Mouse (Mus musculus): ENCODE measurements around the gene Abcd3. TPM values are rescaled to one million over a fixed set of nuclear protein-coding genes. Genes with fewer than 3 reads are reported as not detected.

The Abcd3 gene
- total RNA-seq, 2 experiments from 2014 or later, result 55.7 to 55.8 TPM

GRCm38 (mm10) chr3:121720801-121721690, 94.1 kb downstream of the Abcd3 start:
- DNase-seq (ENCODE audit: low spot score in 2 of 2), result no peak
- Histone ChIP-seq H3K27ac (peak overlapping the region; percentile 93), H3K4me3 (peak overlapping the region; percentile 10; the same call in 1 of the 2 replicates)
- no peak for TF ChIP-seq CTCF (conservative IDR thresholded peaks at IDR 0.05)

- peak overlapping the region; percentile 93 for H3K27ac ChIP-seq
- DNase-seq (ENCODE audit: low spot score in 2 of 2), result no peak
- H3K4me3 ChIP-seq, result no peak overlapping the region
- TF ChIP-seq CTCF (conservative IDR thresholded peaks at IDR 0.05), result no peak
Measured at GRCm38 (mm10) chr3:121719701-121720100, 95.4 kb downstream of the Abcd3 start.

- no peak for TF ChIP-seq CTCF (conservative IDR thresholded peaks at IDR 0.05)
Measured at GRCm38 (mm10) chr3:121718679-121719078, 96.4 kb downstream of the Abcd3 start.

GRCm38 (mm10) chr3:121716480-121716879, 98.6 kb downstream of the Abcd3 start:
- Histone ChIP-seq H3K4me3 (no peak overlapping the region), H3K27ac (peak overlapping the region; percentile 82)
- DNase-seq (ENCODE audit: low spot score in 2 of 2), result no peak
- TF ChIP-seq CTCF (conservative IDR thresholded peaks at IDR 0.05), result no peak

More at GRCm38 (mm10) chr3:121718679-121719078, 96.4 kb downstream of the Abcd3 start:
- no peak for DNase-seq (ENCODE audit: low spot score in 2 of 2)
- no peak overlapping the region for H3K4me3 ChIP-seq
- peak overlapping the region; percentile 93 for H3K27ac ChIP-seq

- H3K27ac ChIP-seq, result peak overlapping the region; percentile 89
- peak; percentile 29 to 56 for DNase-seq (ENCODE audit: low spot score in 2 of 2)
- no peak overlapping the region for H3K4me3 ChIP-seq
- no peak for TF ChIP-seq CTCF (conservative IDR thresholded peaks at IDR 0.05)
Measured at GRCm38 (mm10) chr3:121715741-121716459, 99.2 kb downstream of the Abcd3 start.

GRCm38 (mm10) chr3:121715336-121715735, 99.8 kb downstream of the Abcd3 start:
- TF ChIP-seq CTCF (conservative IDR thresholded peaks at IDR 0.05), result no peak
- no peak overlapping the region for H3K4me3 ChIP-seq
- DNase-seq (ENCODE audit: low spot score in 2 of 2), result no peak
- H3K27ac ChIP-seq, result peak overlapping the region; percentile 89

GRCm38 (mm10) chr3:121714461-121714860, 100.6 kb downstream of the Abcd3 start:
- no peak for TF ChIP-seq CTCF (conservative IDR thresholded peaks at IDR 0.05)
- no peak overlapping the region for H3K4me3 ChIP-seq
- DNase-seq (ENCODE audit: low spot score in 2 of 2), result no peak
- H3K27ac ChIP-seq, result peak overlapping the region; percentile 89; the same call in 1 of the 2 replicates

- DNase-seq (ENCODE audit: low spot score in 2 of 2), result no peak
- no peak for TF ChIP-seq CTCF (conservative IDR thresholded peaks at IDR 0.05)
- H3K27ac ChIP-seq, result peak overlapping the region; percentile 61
- H3K4me3 ChIP-seq, result no peak overlapping the region
Measured at GRCm38 (mm10) chr3:121713816-121714215, 101.3 kb downstream of the Abcd3 start.

- H3K27ac ChIP-seq, result peak overlapping the region; percentile 61
- no peak overlapping the region for H3K4me3 ChIP-seq
- TF ChIP-seq CTCF (conservative IDR thresholded peaks at IDR 0.05), result no peak
- DNase-seq (ENCODE audit: low spot score in 2 of 2), result no peak
Measured at GRCm38 (mm10) chr3:121713151-121713701, 101.9 kb downstream of the Abcd3 start.

- Histone ChIP-seq H3K27ac (no peak overlapping the region), H3K4me3 (no peak overlapping the region)
- no peak for DNase-seq (ENCODE audit: low spot score in 2 of 2)
- no peak for TF ChIP-seq CTCF (conservative IDR thresholded peaks at IDR 0.05)
Measured at GRCm38 (mm10) chr3:121712222-121712621, 102.9 kb downstream of the Abcd3 start.

- no peak for TF ChIP-seq CTCF (conservative IDR thresholded peaks at IDR 0.05)
- Histone ChIP-seq H3K27ac (no peak overlapping the region), H3K4me3 (no peak overlapping the region)
- no peak for DNase-seq (ENCODE audit: low spot score in 2 of 2)
Measured at GRCm38 (mm10) chr3:121710894-121711531, 104.1 kb downstream of the Abcd3 start.

Other genes starting within 250 kb of the Abcd3 start
- not detected for gene 4930432M17Rik, start 144.5 kb downstream of the Abcd3 start, total RNA-seq (2021)
- 10 to 100 TPM; 52.6 to 68.0 TPM for gene F3, start 91.8 kb downstream of the Abcd3 start, total RNA-seq (2021)
- gene Arhgap29, start 137.2 kb upstream of the Abcd3 start, total RNA-seq (2021), result 10 to 100 TPM; 14.0 to 16.9 TPM
- gene Abca4, start 229.1 kb upstream of the Abcd3 start, total RNA-seq (2021), result 1 to 10 TPM in 1 of 2 experiments, under 1 TPM in 1; 0.96 to 1.7 TPM